10 mouse cellular contexts compared by ENCODE assay signal in genomic region chr4:119218169-119218568, GRCm38 (mm10). TPM values are rescaled to one million over a fixed set of nuclear protein-coding genes. Genes with fewer than 3 reads are reported as not detected.
DNase-seq lines count a peak whose midpoint lies in the region; ATAC-seq and TF ChIP-seq lines count a peak whose summit lies in the region.
"Had no signal": no experiment of that assay in that cellular context is flagged by ENCODE, and none has a peak within 500 bp of the region (broad histone marks: within the 10 kb centered on the region; RNA-seq: fewer than 3 reads in every experiment).

Tmem269 (minus strand) TSS chr4:119218217.

- peak; percentile 40; the same call in 1 of the 2 replicates for ATAC-seq in hindbrain, embryonic 11.5 days (ENCODE audit: low FRiP score)
- no peak for ATAC-seq in hindbrain, embryonic 14.5 days (ENCODE audit: low FRiP score)
- ATAC-seq in stomach, embryonic 14.5 days (ENCODE audit: insufficient number of reproducible peaks, insufficient read depth, low FRiP score, low read depth) = peak; percentile 35; the same call in 1 of the 2 replicates
- ATAC-seq in stomach, postnatal 0 days (ENCODE audit: low FRiP score, low TSS enrichment) = no peak
- ATAC-seq in hindbrain, embryonic 16.5 days = peak; percentile 35

- WGBS in hindbrain, embryonic 11.5 days = 12% methylated on average over 11 of the region's 11 CpGs
- WGBS in hindbrain, embryonic 14.5 days = 9% methylated on average over 11 of the region's 11 CpGs
- 14% methylated on average over 11 of the region's 11 CpGs for WGBS in stomach, embryonic 14.5 days
- 13% methylated on average over 11 of the region's 11 CpGs for WGBS in stomach, postnatal 0 days
- 10% methylated on average over 11 of the region's 11 CpGs for WGBS in hindbrain, embryonic 16.5 days

- no peak for DNase-seq in hindbrain, embryonic 11.5 days (ENCODE audit: low spot score)
- DNase-seq in hindbrain, embryonic 14.5 days (ENCODE audit: low spot score) = no peak
- no peak for DNase-seq in stomach, postnatal 0 days (ENCODE audit: low spot score)
- DNase-seq in right cerebral cortex, postnatal 10 days (ENCODE audit: low spot score in 2 of 2) = no peak
- no peak for DNase-seq in left cerebral cortex, adult 18-20 months (ENCODE audit: low spot score in 2 of 2)
- DNase-seq in cerebellum, postnatal 14 days = no peak
- DNase-seq: heart, postnatal 14 days had no signal

- no peak for TF ChIP-seq EP300 in stomach, postnatal 0 days (optimal IDR thresholded peaks at IDR 0.05)

- no peaks in the 10 kb centered on the region for H3K4me1 ChIP-seq in hindbrain, embryonic 11.5 days (replicated peaks; ENCODE audit: control insufficient read depth, insufficient read depth, low read length)
- H3K4me1 ChIP-seq in hindbrain, embryonic 14.5 days (replicated peaks; ENCODE audit: control insufficient read depth, insufficient read depth, low read length) = no peaks in the 10 kb centered on the region
- no peaks in the 10 kb centered on the region for H3K4me1 ChIP-seq in stomach, embryonic 14.5 days (ENCODE audit: control insufficient read depth, insufficient read depth, low read length)
- no peaks in the 10 kb centered on the region for H3K4me1 ChIP-seq in stomach, postnatal 0 days (replicated peaks; ENCODE audit: control insufficient read depth, insufficient read depth)
- H3K4me1 ChIP-seq in hindbrain, embryonic 16.5 days (ENCODE audit: control insufficient read depth, insufficient read depth, low read depth, low read length) = no peaks in the 10 kb centered on the region

- no peak within 1 kb of the TSS for H3K4me3 ChIP-seq in hindbrain, embryonic 11.5 days (ENCODE audit: low read depth, low read length)
- no peak within 1 kb of the TSS for H3K4me3 ChIP-seq in hindbrain, embryonic 14.5 days (replicated peaks; ENCODE audit: low read length)
- no peak within 1 kb of the TSS for H3K4me3 ChIP-seq in stomach, embryonic 14.5 days (ENCODE audit: low read depth, low read length)
- no peak within 1 kb of the TSS for H3K4me3 ChIP-seq in stomach, postnatal 0 days (ENCODE audit: low read depth, low read length)
- H3K4me3 ChIP-seq in hindbrain, embryonic 16.5 days (ENCODE audit: low read length) = no peak within 1 kb of the TSS
- H3K4me3 ChIP-seq: stomach, embryonic 15.5 days had no signal

- H3K4me2 ChIP-seq in hindbrain, embryonic 11.5 days (replicated peaks; ENCODE audit: low read depth, low read length) = peak within 1 kb of the TSS; percentile 6; the same call in 1 of the 2 replicates
- no peak within 1 kb of the TSS for H3K4me2 ChIP-seq in hindbrain, embryonic 14.5 days (replicated peaks)
- H3K4me2 ChIP-seq in stomach, embryonic 14.5 days (replicated peaks; ENCODE audit: low read depth, low read length) = no peak within 1 kb of the TSS
- no peak within 1 kb of the TSS for H3K4me2 ChIP-seq in stomach, postnatal 0 days (replicated peaks; ENCODE audit: low read depth)
- H3K4me2 ChIP-seq in hindbrain, embryonic 16.5 days (ENCODE audit: low read length) = no peak within 1 kb of the TSS
- H3K4me2 ChIP-seq: stomach, embryonic 15.5 days had no signal

- no peak within 1 kb of the TSS for H3K9ac ChIP-seq in hindbrain, embryonic 11.5 days (ENCODE audit: low read depth, low read length)
- H3K9ac ChIP-seq in hindbrain, embryonic 14.5 days = no peak within 1 kb of the TSS
- no peak within 1 kb of the TSS for H3K9ac ChIP-seq in stomach, embryonic 14.5 days (replicated peaks; ENCODE audit: low read depth, low read length)
- H3K9ac ChIP-seq in stomach, postnatal 0 days (ENCODE audit: low read length) = no peak within 1 kb of the TSS
- H3K9ac ChIP-seq in hindbrain, embryonic 16.5 days (ENCODE audit: low read depth, low read length) = no peak within 1 kb of the TSS
- H3K9ac ChIP-seq: stomach, embryonic 15.5 days had no signal

- H3K27me3 ChIP-seq in hindbrain, embryonic 11.5 days (ENCODE audit: control insufficient read depth, insufficient read depth, low read length) = no peaks in the 10 kb centered on the region
- no peaks in the 10 kb centered on the region for H3K27me3 ChIP-seq in hindbrain, embryonic 14.5 days (ENCODE audit: control insufficient read depth, insufficient read depth, low read length)
- H3K27me3 ChIP-seq in stomach, embryonic 14.5 days (ENCODE audit: control insufficient read depth, insufficient read depth, low read length) = no peaks in the 10 kb centered on the region
- H3K27me3 ChIP-seq in stomach, postnatal 0 days (ENCODE audit: control insufficient read depth, insufficient read depth, low read length) = no peaks in the 10 kb centered on the region
- no peaks in the 10 kb centered on the region for H3K27me3 ChIP-seq in hindbrain, embryonic 16.5 days (replicated peaks; ENCODE audit: control insufficient read depth, insufficient read depth, low read length)
- H3K27me3 ChIP-seq: stomach, embryonic 15.5 days had no signal

- H3K9me3 ChIP-seq in hindbrain, embryonic 11.5 days (ENCODE audit: control insufficient read depth, low read length) = no peaks in the 10 kb centered on the region
- H3K9me3 ChIP-seq in hindbrain, embryonic 14.5 days (ENCODE audit: control insufficient read depth, low read length) = no peaks in the 10 kb centered on the region
- no peaks in the 10 kb centered on the region for H3K9me3 ChIP-seq in stomach, embryonic 14.5 days (ENCODE audit: control insufficient read depth, low read depth, low read length)
- H3K9me3 ChIP-seq in stomach, postnatal 0 days (ENCODE audit: control insufficient read depth, low read length) = no peaks in the 10 kb centered on the region
- H3K9me3 ChIP-seq in hindbrain, embryonic 16.5 days (ENCODE audit: control insufficient read depth, low read length) = no peaks in the 10 kb centered on the region
- H3K9me3 ChIP-seq: stomach, embryonic 15.5 days had no signal

- H3K27ac ChIP-seq in hindbrain, embryonic 11.5 days (ENCODE audit: low read depth, low read length) = no peak within 1 kb of the TSS
- H3K27ac ChIP-seq in hindbrain, embryonic 14.5 days = no peak within 1 kb of the TSS
- H3K27ac ChIP-seq in stomach, embryonic 14.5 days (ENCODE audit: low read length) = no peak within 1 kb of the TSS
- no peak within 1 kb of the TSS for H3K27ac ChIP-seq in stomach, postnatal 0 days (replicated peaks)
- no peak within 1 kb of the TSS for H3K27ac ChIP-seq in hindbrain, embryonic 16.5 days (ENCODE audit: low read depth, low read length)
- H3K27ac ChIP-seq: stomach, embryonic 15.5 days had no signal

- H3K36me3 ChIP-seq in hindbrain, embryonic 11.5 days (ENCODE audit: control insufficient read depth, insufficient read depth, low read length) = no peaks in the 10 kb centered on the region
- no peaks in the 10 kb centered on the region for H3K36me3 ChIP-seq in hindbrain, embryonic 14.5 days (replicated peaks; ENCODE audit: control insufficient read depth, insufficient read depth)
- H3K36me3 ChIP-seq in stomach, embryonic 14.5 days (ENCODE audit: control insufficient read depth, insufficient read depth, low read length) = no peaks in the 10 kb centered on the region
- H3K36me3 ChIP-seq in stomach, postnatal 0 days (ENCODE audit: control insufficient read depth, insufficient read depth, low read length) = no peaks in the 10 kb centered on the region; the same call in 1 of the 2 replicates
- no peaks in the 10 kb centered on the region for H3K36me3 ChIP-seq in hindbrain, embryonic 16.5 days (ENCODE audit: control insufficient read depth, insufficient read depth, low read length)

- no peak for TF ChIP-seq CTCF in stomach, postnatal 0 days (IDR thresholded peaks at IDR 0.05; ENCODE audit: low read depth)

RNA-seq across cellular contexts. Expression of gene Tmem269, which starts in this region (rescaled TPM):
- polyA plus RNA-seq in hindbrain, embryonic 11.5 days (2014; fragmentation: Nextera tagmentation; extraction: Ambion mirVana) = not detected in 2 replicates
- polyA plus RNA-seq in hindbrain, embryonic 14.5 days (2014; fragmentation: Nextera tagmentation; extraction: Ambion mirVana) = 0.25 TPM in 1 of 2 replicates, not detected in the other
- polyA plus RNA-seq in stomach, embryonic 14.5 days (2014; fragmentation: Nextera tagmentation; extraction: Ambion mirVana) = not detected in 2 replicates
- 0.07 and 0.10 TPM in 2 replicates for polyA plus RNA-seq in stomach, postnatal 0 days (2015; fragmentation: Nextera tagmentation; extraction: Ambion mirVana)
- polyA plus RNA-seq in hindbrain, embryonic 16.5 days (2015; fragmentation: Nextera tagmentation; extraction: Ambion mirVana) = 0.20 and 0.46 TPM in 2 replicates
- total RNA-seq in left cerebral cortex, adult 18-20 months (2021) = under 1 TPM; 0.30 to 0.49 TPM
- total RNA-seq: heart, postnatal 14 days had no signal
- polyA plus RNA-seq: stomach, embryonic 15.5 days had no signal

Comparison
In these comparisons a context has a peak if more than half of its experiments do, and no peak if none do; other contexts are left out.
1. Peak in ATAC-seq and H3K4me2 ChIP-seq in hindbrain, embryonic 11.5 days; RNA of the gene not detected or under 1 TPM.
2. Peak in ATAC-seq in stomach, embryonic 14.5 days; RNA of the gene not detected or under 1 TPM.
3. Peak in ATAC-seq in hindbrain, embryonic 16.5 days; RNA of the gene not detected or under 1 TPM.